Mouse (Mus musculus) CH12.LX (cell line): ENCODE results near the gene Rab8a. TPM values are rescaled to one million over a fixed set of nuclear protein-coding genes. Genes with fewer than 3 reads are reported as not detected.

ENCODE experiments used
- DNase-seq: peaks from one replicate; pipeline ENCODE4 v3.0.0-alpha.2; 2013; ENCODE audit errors: extremely low read depth
- H3K27ac ChIP-seq: 2 replicates; pipeline ENCODE4 v1.5.1; 2012; ENCODE audit warnings: low read depth, mild to moderate bottlenecking, control low read depth, moderate library complexity; ENCODE audit not compliant: insufficient read depth
- H3K27me3 ChIP-seq: replicated peaks from 2 replicates; pipeline ENCODE3; 2012; ENCODE audit warnings: inconsistent platforms
- H3K36me3 ChIP-seq, 2 experiments: replicated peaks in 1 of 2; 2 replicates each; pipeline versions ENCODE3 to v1.6.1; 2012; ENCODE audit warnings: inconsistent platforms in 1 of 2, low read length in 1 of 2, mild to moderate bottlenecking in 1 of 2, mixed read lengths in 1 of 2, moderate library complexity in 1 of 2; ENCODE audit not compliant: control insufficient read depth in 1 of 2, insufficient read depth in 1 of 2
- H3K4me1 ChIP-seq, 2 experiments: 2 replicates each; pipeline ENCODE4 v1.6.1; 2012; ENCODE audit warnings: inconsistent platforms in 1 of 2, moderate library complexity in 1 of 2; ENCODE audit not compliant: insufficient read depth in 2 of 2, control insufficient read depth in 1 of 2
- H3K4me2 ChIP-seq: 2 replicates; pipeline ENCODE4 v1.6.1; 2012; ENCODE audit warnings: low read depth, mild to moderate bottlenecking, control low read depth; ENCODE audit not compliant: poor library complexity, insufficient read depth, severe bottlenecking
- H3K4me3 ChIP-seq, 3 experiments: fragments of 150-350 bp in 1 of 3; sonication (generic) in 1 of 3; replicated peaks in 1 of 3; 2 replicates each; pipeline versions ENCODE3 to v1.5.1; 2011 to 2012; ENCODE audit warnings: low read depth in 2 of 3, low read length in 2 of 3, mild to moderate bottlenecking in 2 of 3, moderate library complexity in 2 of 3, control low read depth in 1 of 3, improper control_type of control experiment in 1 of 3, inconsistent platforms in 1 of 3, mixed read lengths in 1 of 3; ENCODE audit not compliant: poor library complexity in 1 of 3
- H3K79me2 ChIP-seq: replicated peaks from 2 replicates; pipeline ENCODE4 v1.6.1; 2012; ENCODE audit warnings: mild to moderate bottlenecking, moderate library complexity; ENCODE audit not compliant: control insufficient read depth, poor library complexity, insufficient read depth, severe bottlenecking; ENCODE audit errors: extremely low read depth
- H3K9ac ChIP-seq: 2 replicates; pipeline ENCODE4 v1.6.1; 2012; ENCODE audit warnings: low read depth, mild to moderate bottlenecking, control low read depth, moderate library complexity; ENCODE audit not compliant: insufficient read depth
- H3K9me3 ChIP-seq: replicated peaks from 2 replicates; pipeline ENCODE3; 2012; ENCODE audit warnings: low read length, inconsistent platforms, mixed read lengths
- CHD2 ChIP-seq: IDR thresholded peaks from 2 replicates; pipeline ENCODE4 v1.6.1; 2011; ENCODE audit warnings: low read length, improper control_type of control experiment
- ELF1 ChIP-seq: IDR thresholded peaks from 2 replicates; pipeline ENCODE4 v1.6.1; 2014; ENCODE audit warnings: low read depth, mild to moderate bottlenecking, inconsistent platforms, low read length, improper control_type of control experiment
- JUN ChIP-seq: IDR thresholded peaks from 2 replicates; pipeline ENCODE4 v1.6.1; 2011; ENCODE audit warnings: low read depth, mild to moderate bottlenecking, low read length, improper control_type of control experiment, moderate library complexity; ENCODE audit not compliant: insufficient read depth
- JUND ChIP-seq: conservative IDR thresholded peaks from 2 replicates; pipeline ENCODE4 v1.6.1; 2011; ENCODE audit warnings: low read depth, low read length, improper control_type of control experiment
- KAT2A ChIP-seq: IDR thresholded peaks from 2 replicates; pipeline ENCODE4 v1.6.1; 2012; ENCODE audit warnings: low read length, improper control_type of control experiment, inconsistent platforms; ENCODE audit not compliant: insufficient replicate concordance
- MEF2A ChIP-seq: IDR thresholded peaks from 2 replicates; pipeline ENCODE4 v1.6.1; 2014; ENCODE audit warnings: low read depth, mild to moderate bottlenecking, inconsistent platforms, low read length, improper control_type of control experiment, borderline replicate concordance
- MXI1 ChIP-seq: IDR thresholded peaks from 2 replicates; pipeline ENCODE4 v1.6.1; 2011; ENCODE audit warnings: mild to moderate bottlenecking, low read depth, low read length, improper control_type of control experiment
- MYC ChIP-seq: IDR thresholded peaks from 2 replicates; pipeline ENCODE4 v1.6.1; 2011; ENCODE audit warnings: low read depth, mild to moderate bottlenecking, improper control_type of control experiment, low read length
- NELFE ChIP-seq: IDR thresholded peaks from 2 replicates; pipeline ENCODE4 v1.6.1; 2011; ENCODE audit warnings: low read depth, low read length, improper control_type of control experiment
- NRF1 ChIP-seq: IDR thresholded peaks from 2 replicates; pipeline ENCODE4 v1.6.1; 2014; ENCODE audit warnings: low read depth, mild to moderate bottlenecking, inconsistent platforms, low read length, improper control_type of control experiment, moderate library complexity
- POLR2AphosphoS2 ChIP-seq: IDR thresholded peaks from 2 replicates; pipeline ENCODE4 v1.6.1; 2011; ENCODE audit warnings: low read depth, low read length, improper control_type of control experiment
- SIN3A ChIP-seq: IDR thresholded peaks from 2 replicates; pipeline ENCODE4 v1.6.1; 2012; ENCODE audit warnings: low read length, improper control_type of control experiment, inconsistent platforms
- UBTF ChIP-seq: IDR thresholded peaks from 2 replicates; pipeline ENCODE4 v1.6.1; 2012; ENCODE audit warnings: low read depth, mild to moderate bottlenecking, inconsistent platforms, low read length, improper control_type of control experiment, moderate library complexity
- USF1 ChIP-seq: IDR thresholded peaks from 2 replicates; pipeline ENCODE4 v1.6.1; 2014; ENCODE audit warnings: low read depth, mild to moderate bottlenecking, inconsistent platforms, low read length, improper control_type of control experiment
- ZC3H11A ChIP-seq: IDR thresholded peaks from 2 replicates; pipeline ENCODE4 v1.6.1; 2012; ENCODE audit warnings: low read depth, mild to moderate bottlenecking, inconsistent platforms, low read length, improper control_type of control experiment
- ZKSCAN1 ChIP-seq: IDR thresholded peaks from 2 replicates; pipeline ENCODE4 v1.6.1; 2012; ENCODE audit warnings: low read depth, inconsistent platforms, low read length, improper control_type of control experiment, borderline replicate concordance
- ZMIZ1 ChIP-seq: IDR thresholded peaks from 2 replicates; pipeline ENCODE4 v1.6.1; 2012; ENCODE audit warnings: low read depth, mild to moderate bottlenecking, inconsistent platforms, low read length, improper control_type of control experiment
- ZNF384 ChIP-seq: IDR thresholded peaks from 2 replicates; pipeline ENCODE4 v1.6.1; 2012; ENCODE audit warnings: low read depth, low read length, improper control_type of control experiment, inconsistent platforms
- dilution Hi-C: fragments of 300-500 bp; cut with MboI; formaldehyde crosslinking; loops from 2 replicates; pipeline ENCODE4 v1.14.3; 2020; ENCODE audit warnings: low sequenced_read_pairs; ENCODE audit not compliant: extremely low pct_unique_long_range_greater_than_20kb, extremely low pct_ligation_motif_present
- in situ Hi-C: fragments of 300-500 bp; cut with MboI; formaldehyde crosslinking; loops from 3 replicates; pipeline ENCODE4 v1.14.3; 2019; ENCODE audit warnings: low sequenced_read_pairs, low pct_ligation_motif_present, low pct_unique_long_range_greater_than_20kb, mixed read lengths
- polyA plus RNA-seq: library from polyadenylated mRNA; unstranded; fragments of >175 nt; gene quantifications from 2 replicates; pipeline ENCODE4 v1.2.1, GENCODE M21; 2012; ENCODE audit warnings: low read depth; ENCODE audit not compliant: insufficient read length
- total RNA-seq, 2 experiments: library from RNA; depleted of rRNA; stranded (reverse); fragments of 300-350 nt in 1 of 2; fragments of >200 nt in 1 of 2; gene quantifications; 2 replicates each; pipeline ENCODE4 v1.2.3; 2012 to 2014

Rab8a gene
- total and polyA plus RNA-seq, 3 experiments, result 102 to 190 (median 136) TPM

- dilution Hi-C loops, result no loop called here
- Histone ChIP-seq H3K27ac (no peak overlapping the region), H3K4me3 (no peak overlapping the region), H3K27me3 (no peaks in the 10 kb centered on the region), H3K9ac (no peak overlapping the region), H3K9me3 (no peaks in the 10 kb centered on the region), H3K79me2 (no peaks in the 10 kb centered on the region; the same call in 1 of the 2 replicates), H3K4me2 (no peak overlapping the region), H3K4me1 (peaks cover 7 to 65% of the 10 kb centered on the region in 2 experiments), H3K36me3 (peaks cover 75 to 92% of the 10 kb centered on the region in 2 experiments)
- in situ Hi-C loops, result no loop called here
- TF ChIP-seq CHD2 (no peak), MEF2A (no peak), MYC (no peak), ELF1 (no peak), ZNF384 (no peak), KAT2A (no peak)
- no peak for DNase-seq
Measured at GRCm38 (mm10) chr8:72145511-72145910, 15.5 kb upstream of the Rab8a start.

- in situ Hi-C loops (no loop called here), dilution Hi-C loops (no loop called here)
- Histone ChIP-seq H3K4me1 (peaks cover 7 to 65% of the 10 kb centered on the region in 2 experiments), H3K4me3 (no peak overlapping the region), H3K4me2 (no peak overlapping the region), H3K79me2 (peaks cover under 1% of the 10 kb centered on the region), H3K9ac (no peak overlapping the region), H3K36me3 (peaks cover 73 to 91% of the 10 kb centered on the region in 2 experiments), H3K27me3 (no peaks in the 10 kb centered on the region), H3K9me3 (no peaks in the 10 kb centered on the region), H3K27ac (no peak overlapping the region)
- no peak for DNase-seq
- TF ChIP-seq NELFE (no peak), ZKSCAN1 (no peak), MYC (no peak), NRF1 (no peak), ZMIZ1 (no peak), USF1 (no peak), SIN3A (no peak)
Measured at GRCm38 (mm10) chr8:72146056-72146455, 14.9 kb upstream of the Rab8a start.

- TF ChIP-seq JUND (no peak), POLR2AphosphoS2 (no peak), UBTF (no peak), JUN (no peak), MXI1 (no peak), ZC3H11A (no peak), CHD2 (no peak)
- in situ Hi-C loops (no loop called here), dilution Hi-C loops (no loop called here)
- no peaks in the 10 kb centered on the region for H3K9me3 ChIP-seq
- H3K9ac ChIP-seq, result no peak overlapping the region
- H3K79me2 ChIP-seq, result peaks cover 5% of the 10 kb centered on the region
- DNase-seq, result no peak
- no peaks in the 10 kb centered on the region for H3K27me3 ChIP-seq
- no peak overlapping the region for H3K4me3 ChIP-seq
- H3K27ac ChIP-seq, result no peak overlapping the region
- peaks cover 7 to 68% of the 10 kb centered on the region in 2 experiments for H3K4me1 ChIP-seq
- peaks cover 73 to 91% of the 10 kb centered on the region in 2 experiments for H3K36me3 ChIP-seq
- no peak overlapping the region for H3K4me2 ChIP-seq
Measured at GRCm38 (mm10) chr8:72146556-72146955, 14.4 kb upstream of the Rab8a start.
